Mouse (Mus musculus): ENCODE data around the gene Umod. TPM values are rescaled to one million over a fixed set of nuclear protein-coding genes. Genes with fewer than 3 reads are reported as not detected.

Gene Umod
- polyA plus RNA-seq, 1 experiment, result not detected

- Histone ChIP-seq H3K36me3 (ENCODE audit: control insufficient read depth, insufficient read depth) (no peaks in the 10 kb centered on the region), H3ac (ENCODE audit: control insufficient read depth, insufficient read length, low read depth) (no peak overlapping the region), H3K79me2 (ENCODE audit: control insufficient read depth, insufficient read depth) (no peaks in the 10 kb centered on the region), H3K79me3 (ENCODE audit: low read depth) (no peaks in the 10 kb centered on the region), H3K4me3 (ENCODE audit: insufficient read depth, poor library complexity, severe bottlenecking) (no peak overlapping the region), H3K27me3 (ENCODE audit: control insufficient read depth, insufficient read depth, insufficient read length) (no peaks in the 10 kb centered on the region)
- TF ChIP-seq CTCF (IDR thresholded peaks at IDR 0.05; ENCODE audit: control insufficient read depth, insufficient read depth, insufficient read length) (peak; percentile 21), FOSL1 (IDR thresholded peaks at IDR 0.05; ENCODE audit: insufficient read depth, low read length, poor library complexity, severe bottlenecking) (no peak)
Observed at GRCm38 (mm10) chr7:119515492-119516271, 36.6 kb upstream of the Umod start.

GRCm38 (mm10) chr7:119513056-119513455 is 34.0 kb upstream of the Umod start:
- no peaks in the 10 kb centered on the region for H3K79me2 ChIP-seq (ENCODE audit: control insufficient read depth, insufficient read depth)
- no peak overlapping the region for H3K4me3 ChIP-seq (ENCODE audit: insufficient read depth, poor library complexity, severe bottlenecking)
- no peaks in the 10 kb centered on the region for H3K79me3 ChIP-seq (ENCODE audit: low read depth)
- TF ChIP-seq CTCF (IDR thresholded peaks at IDR 0.05; ENCODE audit: control insufficient read depth, insufficient read depth, insufficient read length) (no peak), MAX (IDR thresholded peaks at IDR 0.05) (no peak), FOSL1 (IDR thresholded peaks at IDR 0.05; ENCODE audit: insufficient read depth, low read length, poor library complexity, severe bottlenecking) (no peak), MYOG (IDR thresholded peaks at IDR 0.05; ENCODE audit: control insufficient read depth, extremely low read depth, insufficient read length) (no peak), CEBPB (IDR thresholded peaks at IDR 0.05; ENCODE audit: low read depth) (no peak), MYOD1 (IDR thresholded peaks at IDR 0.05; ENCODE audit: control insufficient read depth, insufficient read length, low read depth) (no peak), USF1 (IDR thresholded peaks at IDR 0.05; ENCODE audit: low read depth) (no peak)
- no peaks in the 10 kb centered on the region for H3K27me3 ChIP-seq (ENCODE audit: control insufficient read depth, insufficient read depth, insufficient read length)
- no peaks in the 10 kb centered on the region for H3K36me3 ChIP-seq (ENCODE audit: control insufficient read depth, insufficient read depth)
- H3ac ChIP-seq (ENCODE audit: control insufficient read depth, insufficient read length, low read depth), result no peak overlapping the region

- H3K79me2 ChIP-seq (ENCODE audit: control insufficient read depth, insufficient read depth), result no peaks in the 10 kb centered on the region
- no peak for TF ChIP-seq CTCF (IDR thresholded peaks at IDR 0.05; ENCODE audit: control insufficient read depth, insufficient read depth, insufficient read length)
- no peak for TF ChIP-seq USF1 (IDR thresholded peaks at IDR 0.05; ENCODE audit: low read depth)
- no peak for TF ChIP-seq MYOG (IDR thresholded peaks at IDR 0.05; ENCODE audit: control insufficient read depth, extremely low read depth, insufficient read length)
- TF ChIP-seq MAX (IDR thresholded peaks at IDR 0.05), result no peak
- no peak for TF ChIP-seq MYOD1 (IDR thresholded peaks at IDR 0.05; ENCODE audit: control insufficient read depth, insufficient read length, low read depth)
- no peak for TF ChIP-seq CEBPB (IDR thresholded peaks at IDR 0.05; ENCODE audit: low read depth)
- TF ChIP-seq FOSL1 (IDR thresholded peaks at IDR 0.05; ENCODE audit: insufficient read depth, low read length, poor library complexity, severe bottlenecking), result no peak
- H3ac ChIP-seq (ENCODE audit: control insufficient read depth, insufficient read length, low read depth), result no peak overlapping the region
- H3K79me3 ChIP-seq (ENCODE audit: low read depth), result no peaks in the 10 kb centered on the region
- no peak overlapping the region for H3K4me3 ChIP-seq (ENCODE audit: insufficient read depth, poor library complexity, severe bottlenecking)
- H3K27me3 ChIP-seq (ENCODE audit: control insufficient read depth, insufficient read depth, insufficient read length), result no peaks in the 10 kb centered on the region
- no peaks in the 10 kb centered on the region for H3K36me3 ChIP-seq (ENCODE audit: control insufficient read depth, insufficient read depth)
Observed at GRCm38 (mm10) chr7:119511143-119511542, 32.1 kb upstream of the Umod start.

- Histone ChIP-seq H3ac (ENCODE audit: control insufficient read depth, insufficient read length, low read depth) (no peak overlapping the region), H3K79me2 (ENCODE audit: control insufficient read depth, insufficient read depth) (no peaks in the 10 kb centered on the region), H3K27me3 (ENCODE audit: control insufficient read depth, insufficient read depth, insufficient read length) (no peaks in the 10 kb centered on the region), H3K36me3 (ENCODE audit: control insufficient read depth, insufficient read depth) (no peaks in the 10 kb centered on the region), H3K79me3 (ENCODE audit: low read depth) (no peaks in the 10 kb centered on the region), H3K4me3 (ENCODE audit: insufficient read depth, poor library complexity, severe bottlenecking) (no peak overlapping the region)
- TF ChIP-seq MAX (IDR thresholded peaks at IDR 0.05) (no peak), CEBPB (IDR thresholded peaks at IDR 0.05; ENCODE audit: low read depth) (no peak), MYOD1 (IDR thresholded peaks at IDR 0.05; ENCODE audit: control insufficient read depth, insufficient read length, low read depth) (no peak), USF1 (IDR thresholded peaks at IDR 0.05; ENCODE audit: low read depth) (no peak), CTCF (IDR thresholded peaks at IDR 0.05; ENCODE audit: control insufficient read depth, insufficient read depth, insufficient read length) (no peak), MYOG (IDR thresholded peaks at IDR 0.05; ENCODE audit: control insufficient read depth, extremely low read depth, insufficient read length) (no peak), FOSL1 (IDR thresholded peaks at IDR 0.05; ENCODE audit: insufficient read depth, low read length, poor library complexity, severe bottlenecking) (no peak)
Observed at GRCm38 (mm10) chr7:119490041-119490780, 11.1 kb upstream of the Umod start.

- H3K36me3 ChIP-seq (ENCODE audit: control insufficient read depth, insufficient read depth), result no peaks in the 10 kb centered on the region
- H3ac ChIP-seq (ENCODE audit: control insufficient read depth, insufficient read length, low read depth), result no peak overlapping the region
- H3K79me3 ChIP-seq (ENCODE audit: low read depth), result no peaks in the 10 kb centered on the region
- no peaks in the 10 kb centered on the region for H3K27me3 ChIP-seq (ENCODE audit: control insufficient read depth, insufficient read depth, insufficient read length)
- TF ChIP-seq FOSL1 (IDR thresholded peaks at IDR 0.05; ENCODE audit: insufficient read depth, low read length, poor library complexity, severe bottlenecking) (no peak), USF1 (IDR thresholded peaks at IDR 0.05; ENCODE audit: low read depth) (no peak), MAX (IDR thresholded peaks at IDR 0.05) (no peak), CTCF (IDR thresholded peaks at IDR 0.05; ENCODE audit: control insufficient read depth, insufficient read depth, insufficient read length) (no peak), MYOD1 (IDR thresholded peaks at IDR 0.05; ENCODE audit: control insufficient read depth, insufficient read length, low read depth) (no peak), CEBPB (IDR thresholded peaks at IDR 0.05; ENCODE audit: low read depth) (no peak), MYOG (IDR thresholded peaks at IDR 0.05; ENCODE audit: control insufficient read depth, extremely low read depth, insufficient read length) (no peak)
- H3K79me2 ChIP-seq (ENCODE audit: control insufficient read depth, insufficient read depth), result no peaks in the 10 kb centered on the region
- H3K4me3 ChIP-seq (ENCODE audit: insufficient read depth, poor library complexity, severe bottlenecking), result no peak overlapping the region
Observed at GRCm38 (mm10) chr7:119486683-119487082, 7.6 kb upstream of the Umod start.
